Mouse (Mus musculus): Measurements from ENCODE around the gene Hist1h2bn.

GRCm38 (mm10) chr13:21715131-21715863, 38.6 kb upstream of the Hist1h2bn start:
- no peak for TF ChIP-seq CTCF (IDR thresholded peaks at IDR 0.05; ENCODE audit: low read depth)
- no peak for TF ChIP-seq EP300 (IDR thresholded peaks at IDR 0.05; ENCODE audit: low read depth)
